Comparison of ENCODE assay signal across 8 mouse cellular contexts in genomic region chr16:18347931-18348600, GRCm38 (mm10). TPM values are rescaled to one million over a fixed set of nuclear protein-coding genes. Genes with fewer than 3 reads are reported as not detected.
DNase-seq lines count a peak whose midpoint lies in the region; ATAC-seq lines count a peak whose summit lies in the region.

Tango2 (minus strand) TSS chr16:18348103.
Arvcf (plus strand) TSS chr16:18348182.

- peak within 1 kb of the TSS; percentile 89 for H3K4me3 ChIP-seq in hindbrain, embryonic 13.5 days

- peak; percentile 98 for DNase-seq in Muller cell, postnatal 12 days (ENCODE audit: inconsistent ontology term)
- DNase-seq in cerebellum, postnatal 14 days: peak; percentile 97
- DNase-seq in frontal cortex, postnatal 25 days (ENCODE audit: low spot score in 2 of 2): peak; percentile 90 to 93
- peak; percentile 81 to 84 for DNase-seq in layer of hippocampus, postnatal 25 days (ENCODE audit: extremely low spot score in 1 of 2, low spot score in 1 of 2)
- peak; percentile 89 for DNase-seq in lung, postnatal 14 days
- peak; percentile 83 for DNase-seq in retina, adult 2 months (ENCODE audit: low read depth, low spot score)
- peak; percentile 63 to 76 for DNase-seq in thymus, postnatal 36 days

- peaks cover 7% of the 10 kb centered on the region; the same call in 1 of the 2 replicates for H3K27me3 ChIP-seq in hindbrain, embryonic 13.5 days

- peak within 1 kb of the TSS; percentile 95 for H3K9ac ChIP-seq in hindbrain, embryonic 13.5 days

- peaks cover 6% of the 10 kb centered on the region for H3K36me3 ChIP-seq in hindbrain, embryonic 13.5 days

- ATAC-seq in hindbrain, embryonic 13.5 days (ENCODE audit: low FRiP score): peak; percentile 83

- WGBS in hindbrain, embryonic 13.5 days: under 1% methylated on average over 44 of the region's 44 CpGs

- H3K4me1 ChIP-seq in hindbrain, embryonic 13.5 days (replicated peaks): peaks cover 72% of the 10 kb centered on the region

- H3K9me3 ChIP-seq in hindbrain, embryonic 13.5 days: no peaks in the 10 kb centered on the region

- H3K27ac ChIP-seq in hindbrain, embryonic 13.5 days: peak within 1 kb of the TSS; percentile 79

- H3K4me2 ChIP-seq in hindbrain, embryonic 13.5 days: peak within 1 kb of the TSS; percentile 78

RNA-seq across cellular contexts. Expression of gene Tango2, which starts in this region (rescaled TPM):
- 76.0 and 79.8 TPM in 2 replicates for polyA plus RNA-seq in hindbrain, embryonic 13.5 days (2015; fragmentation: Nextera tagmentation; extraction: Ambion mirVana)
- total RNA-seq in layer of hippocampus, postnatal 25 days (2021): 100 to 1,000 TPM; 115 to 121 TPM

RNA-seq across cellular contexts. Expression of gene Arvcf, which starts in this region (rescaled TPM):
- polyA plus RNA-seq in hindbrain, embryonic 13.5 days (2015; fragmentation: Nextera tagmentation; extraction: Ambion mirVana): 81.1 and 88.9 TPM in 2 replicates
- total RNA-seq in layer of hippocampus, postnatal 25 days (2021): 10 to 100 TPM; 39.5 to 45.7 TPM

Comparison
In these comparisons a context has a peak if more than half of its experiments do, and no peak if none do; other contexts are left out.
1. Peak in every context shown above with its lines: DNase-seq, ATAC-seq, H3K4me3 ChIP-seq and H3K27ac ChIP-seq.